Mouse (Mus musculus) neutrophil, adult 5-6 weeks (primary cell): Measurements from ENCODE around the gene Reg2. TPM values are rescaled to one million over a fixed set of nuclear protein-coding genes. Genes with fewer than 3 reads are reported as not detected.
"Not testable (repeated sequence)": the region's sequence is repeated elsewhere in the genome, so short reads cannot be mapped to it uniquely, and the experiment has no call there.

Experiments
- ATAC-seq: fragments of 151-379, 151-347 bp; 2 replicates; pipeline ENCODE4 v1.8.0; 2017; ENCODE audit warnings: mild to moderate bottlenecking, moderate TSS enrichment; ENCODE audit not compliant: insufficient number of reproducible peaks, poor library complexity, low FRiP score, severe bottlenecking; ENCODE audit errors: extremely low read depth
- total RNA-seq: library from RNA; stranded (forward); fragments of 200-1000 nt; gene quantifications from 2 replicates; pipeline ENCODE4 v1.2.3, GENCODE M21; 2017

Reg2 gene
- total RNA-seq = not detected in 2 replicates

- not testable (repeated sequence) for ATAC-seq
Observed at GRCm38 (mm10) chr6:78395323-78395722, at the start of gene Reg2. TSS of gene Reg2 (plus strand) at chr6:78395623.

GRCm38 (mm10) chr6:78361971-78362563 lies 33.4 kb upstream of the Reg2 start:
- no peak for ATAC-seq

- no peak for ATAC-seq
Observed at GRCm38 (mm10) chr6:78370357-78370756, 25.1 kb upstream of the Reg2 start, which contains the start of gene Reg3b. TSS of gene Reg3b (plus strand) at chr6:78370657.

- ATAC-seq = no peak
Observed at GRCm38 (mm10) chr6:78378765-78379164, 16.7 kb upstream of the Reg2 start, which contains the start of gene Reg3d. TSS of gene Reg3d (minus strand) at chr6:78378865.

DNA sequence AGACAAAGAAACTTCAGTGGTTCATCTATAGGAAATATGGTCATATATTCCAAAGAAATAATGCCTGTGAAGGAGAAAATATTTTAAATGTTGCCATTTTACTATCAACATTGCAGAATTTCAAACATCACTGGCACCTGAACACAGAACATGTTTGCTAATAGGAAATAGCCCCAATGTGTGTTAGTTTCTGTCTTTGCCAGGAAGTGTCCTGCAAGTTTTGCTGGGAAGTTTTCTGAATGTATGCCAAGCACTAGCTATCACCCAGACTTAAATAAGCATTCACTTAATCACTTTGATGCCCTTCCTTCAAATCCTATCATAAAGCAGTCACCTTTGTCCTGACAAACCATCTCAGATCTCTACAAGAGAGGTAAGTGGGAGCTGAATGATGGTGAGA lies 15.0 kb upstream of the Reg2 start, which contains the start of gene Reg3a:
TSS of gene Reg3a (plus strand) at position 301 of the 400 bp plus-strand sequence.
- no peak for ATAC-seq

DNA sequence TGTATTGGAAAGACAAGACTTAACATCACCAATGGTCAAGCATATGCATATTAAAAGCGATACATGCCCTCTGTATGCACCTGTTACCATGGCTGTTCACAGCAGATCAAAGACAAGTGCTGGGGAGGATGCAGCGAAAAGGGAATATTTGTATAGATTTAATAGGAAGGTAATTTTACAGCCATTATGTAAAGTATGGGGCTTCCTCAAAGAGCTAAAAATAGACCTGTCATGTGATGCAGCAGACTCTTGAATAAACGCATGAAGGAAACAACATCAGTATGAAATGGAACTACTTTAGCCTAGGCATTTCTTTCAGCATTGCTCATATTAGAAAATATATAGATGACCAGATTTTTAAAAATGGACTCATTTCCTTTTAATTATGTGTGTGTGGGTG lies 9.8 kb upstream of the Reg2 start:
- ATAC-seq = no peak

DNA sequence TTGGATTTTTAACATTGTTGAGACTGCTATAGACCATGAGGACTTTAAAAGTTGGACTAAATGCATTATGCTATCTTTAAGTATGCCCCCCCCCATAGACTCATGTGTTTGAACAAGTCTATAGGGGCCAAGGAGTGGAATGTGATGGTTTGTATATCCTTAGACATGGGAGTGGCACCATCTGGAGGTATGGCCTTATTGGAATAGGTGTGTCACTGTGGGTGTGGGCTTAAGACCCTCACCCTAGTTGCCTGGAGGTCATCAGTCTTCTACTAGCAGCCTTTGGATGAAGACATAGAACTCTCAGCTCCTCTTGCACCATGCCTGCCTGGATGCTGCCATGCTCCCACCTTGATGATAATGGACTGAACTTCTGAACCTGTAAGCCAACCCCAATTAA lies 27.0 kb downstream of the Reg2 start, which contains the start of gene Reg1:
TSS of gene Reg1 (plus strand) at position 301 of the 400 bp plus-strand sequence.
- ATAC-seq = not testable (repeated sequence)

GRCm38 (mm10) chr6:78425497-78425896 lies 30.1 kb downstream of the Reg2 start:
- ATAC-seq = no peak

GRCm38 (mm10) chr6:78447202-78447601 lies 51.8 kb downstream of the Reg2 start:
- ATAC-seq = no peak

DNA sequence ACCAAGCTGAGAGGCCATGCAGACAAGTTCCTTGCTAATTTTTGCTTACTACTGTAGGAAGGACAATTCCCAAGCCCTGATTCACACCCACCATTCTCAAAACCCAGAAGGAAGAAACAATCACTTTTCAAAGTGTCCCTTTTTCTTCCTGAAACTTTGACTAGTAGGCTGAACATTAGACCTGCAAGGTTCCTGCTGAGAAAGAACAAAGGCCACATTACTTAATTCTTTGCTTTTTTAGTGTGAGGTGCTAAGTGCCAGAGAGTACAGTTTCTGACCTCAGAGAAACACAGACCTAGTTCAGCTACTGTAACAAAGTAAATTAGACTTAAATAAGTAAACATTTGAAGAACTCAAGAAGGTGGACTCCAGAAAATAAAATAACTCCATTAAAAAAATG lies 53.0 kb downstream of the Reg2 start:
- ATAC-seq = no peak

- no peak for ATAC-seq
Observed at GRCm38 (mm10) chr6:78452804-78453203, 57.4 kb downstream of the Reg2 start.

Other genes with a start within 250 kb of the Reg2 start
- not detected in 2 replicates for gene Reg3b, start 25.0 kb upstream of the Reg2 start, total RNA-seq
- gene Reg3d, start 16.8 kb upstream of the Reg2 start, total RNA-seq = not detected in 2 replicates
- not detected in 2 replicates for gene Reg3a, start 14.9 kb upstream of the Reg2 start, total RNA-seq
- gene Reg1, start 27.1 kb downstream of the Reg2 start, total RNA-seq = not detected in 2 replicates
- not detected in 2 replicates for gene Reg3g, start 73.2 kb downstream of the Reg2 start, total RNA-seq